Mouse (Mus musculus) testis, adult 2 months (tissue): Measurements from ENCODE around the gene Klrb1f.

Experiments
- CTCF ChIP-seq: fragments of 200-500 bp; IDR thresholded peaks from 2 replicates; pipeline ENCODE4 v1.5.1; 2012; ENCODE audit warnings: low read depth, mild to moderate bottlenecking, inconsistent platforms, low read length, moderate library complexity; ENCODE audit not compliant: control insufficient read depth, insufficient read depth, insufficient replicate concordance
- POLR2A ChIP-seq: fragments of 200-500 bp; IDR thresholded peaks from 2 replicates; pipeline ENCODE4 v1.6.1; 2012; ENCODE audit warnings: low read depth, mild to moderate bottlenecking, inconsistent platforms, low read length, moderate library complexity; ENCODE audit not compliant: control insufficient read depth

- no peak for TF ChIP-seq POLR2A
- no peak for TF ChIP-seq CTCF
Measured at GRCm38 (mm10) chr6:129058013-129058412, 12.3 kb downstream of the Klrb1f start.
